Mouse (Mus musculus) CH12.LX (cell line): Measurements from ENCODE around the gene S100a10. TPM values are rescaled to one million over a fixed set of nuclear protein-coding genes. Genes with fewer than 3 reads are reported as not detected.

Experiments used
- DNase-seq: peaks from one replicate; pipeline ENCODE4 v3.0.0-alpha.2; 2013; ENCODE audit errors: extremely low read depth
- H3K27ac ChIP-seq: 2 replicates; pipeline ENCODE4 v1.5.1; 2012; ENCODE audit warnings: low read depth, mild to moderate bottlenecking, control low read depth, moderate library complexity; ENCODE audit not compliant: insufficient read depth
- H3K27me3 ChIP-seq: replicated peaks from 2 replicates; pipeline ENCODE3; 2012; ENCODE audit warnings: inconsistent platforms
- H3K36me3 ChIP-seq, 2 experiments: replicated peaks in 1 of 2; 2 replicates each; pipeline versions ENCODE3 to v1.6.1; 2012; ENCODE audit warnings: inconsistent platforms in 1 of 2, low read length in 1 of 2, mild to moderate bottlenecking in 1 of 2, mixed read lengths in 1 of 2, moderate library complexity in 1 of 2; ENCODE audit not compliant: control insufficient read depth in 1 of 2, insufficient read depth in 1 of 2
- H3K4me1 ChIP-seq, 2 experiments: 2 replicates each; pipeline ENCODE4 v1.6.1; 2012; ENCODE audit warnings: inconsistent platforms in 1 of 2, moderate library complexity in 1 of 2; ENCODE audit not compliant: insufficient read depth in 2 of 2, control insufficient read depth in 1 of 2
- H3K4me2 ChIP-seq: 2 replicates; pipeline ENCODE4 v1.6.1; 2012; ENCODE audit warnings: low read depth, mild to moderate bottlenecking, control low read depth; ENCODE audit not compliant: poor library complexity, insufficient read depth, severe bottlenecking
- H3K4me3 ChIP-seq, 3 experiments: fragments of 150-350 bp in 1 of 3; sonication (generic) in 1 of 3; replicated peaks in 1 of 3; 2 replicates each; pipeline versions ENCODE3 to v1.5.1; 2011 to 2012; ENCODE audit warnings: low read depth in 2 of 3, low read length in 2 of 3, mild to moderate bottlenecking in 2 of 3, moderate library complexity in 2 of 3, control low read depth in 1 of 3, improper control_type of control experiment in 1 of 3, inconsistent platforms in 1 of 3, mixed read lengths in 1 of 3; ENCODE audit not compliant: poor library complexity in 1 of 3
- H3K79me2 ChIP-seq: replicated peaks from 2 replicates; pipeline ENCODE4 v1.6.1; 2012; ENCODE audit warnings: mild to moderate bottlenecking, moderate library complexity; ENCODE audit not compliant: control insufficient read depth, poor library complexity, insufficient read depth, severe bottlenecking; ENCODE audit errors: extremely low read depth
- H3K9ac ChIP-seq: 2 replicates; pipeline ENCODE4 v1.6.1; 2012; ENCODE audit warnings: low read depth, mild to moderate bottlenecking, control low read depth, moderate library complexity; ENCODE audit not compliant: insufficient read depth
- H3K9me3 ChIP-seq: replicated peaks from 2 replicates; pipeline ENCODE3; 2012; ENCODE audit warnings: low read length, inconsistent platforms, mixed read lengths
- BHLHE40 ChIP-seq: IDR thresholded peaks from 2 replicates; pipeline ENCODE4 v1.6.1; 2011; ENCODE audit warnings: mild to moderate bottlenecking, low read depth, low read length, improper control_type of control experiment
- CHD1 ChIP-seq: IDR thresholded peaks from 2 replicates; pipeline ENCODE4 v1.6.1; 2012; ENCODE audit warnings: low read depth, low read length, improper control_type of control experiment, inconsistent platforms
- CHD2 ChIP-seq: IDR thresholded peaks from 2 replicates; pipeline ENCODE4 v1.6.1; 2011; ENCODE audit warnings: low read length, improper control_type of control experiment
- CTCF ChIP-seq, 2 experiments: IDR thresholded peaks in 1 of 2; conservative IDR thresholded peaks in 1 of 2; 2 replicates each; pipeline ENCODE4 v1.5.1; 2011 to 2012; ENCODE audit warnings: low read depth in 2 of 2, low read length in 2 of 2, improper control_type of control experiment in 1 of 2, inconsistent platforms in 1 of 2, mild to moderate bottlenecking in 1 of 2, moderate library complexity in 1 of 2
- E2F4 ChIP-seq: IDR thresholded peaks from 2 replicates; pipeline ENCODE4 v1.6.1; 2011; ENCODE audit warnings: low read depth, low read length, improper control_type of control experiment; ENCODE audit not compliant: insufficient replicate concordance
- ELF1 ChIP-seq: IDR thresholded peaks from 2 replicates; pipeline ENCODE4 v1.6.1; 2014; ENCODE audit warnings: low read depth, mild to moderate bottlenecking, inconsistent platforms, low read length, improper control_type of control experiment
- EP300 ChIP-seq: IDR thresholded peaks from 2 replicates; pipeline ENCODE4 v1.6.1; 2011; ENCODE audit warnings: low read length, improper control_type of control experiment
- ETS1 ChIP-seq: conservative IDR thresholded peaks from 2 replicates; pipeline ENCODE4 v1.6.1; 2012; ENCODE audit warnings: low read depth, mild to moderate bottlenecking, inconsistent platforms, low read length, improper control_type of control experiment, moderate library complexity
- GABPA ChIP-seq: IDR thresholded peaks from 2 replicates; pipeline ENCODE4 v1.6.1; 2012; ENCODE audit warnings: low read depth, low read length, improper control_type of control experiment, inconsistent platforms; ENCODE audit not compliant: insufficient replicate concordance
- HCFC1 ChIP-seq: IDR thresholded peaks from 2 replicates; pipeline ENCODE4 v1.6.1; 2012; ENCODE audit warnings: low read depth, mild to moderate bottlenecking, inconsistent platforms, low read length, improper control_type of control experiment
- IRF4 ChIP-seq: IDR thresholded peaks from 2 replicates; pipeline ENCODE4 v1.6.1; 2014; ENCODE audit warnings: low read depth, mild to moderate bottlenecking, inconsistent platforms, low read length, improper control_type of control experiment
- JUN ChIP-seq: IDR thresholded peaks from 2 replicates; pipeline ENCODE4 v1.6.1; 2011; ENCODE audit warnings: low read depth, mild to moderate bottlenecking, low read length, improper control_type of control experiment, moderate library complexity; ENCODE audit not compliant: insufficient read depth
- JUND ChIP-seq: conservative IDR thresholded peaks from 2 replicates; pipeline ENCODE4 v1.6.1; 2011; ENCODE audit warnings: low read depth, low read length, improper control_type of control experiment
- KAT2A ChIP-seq: IDR thresholded peaks from 2 replicates; pipeline ENCODE4 v1.6.1; 2012; ENCODE audit warnings: low read length, improper control_type of control experiment, inconsistent platforms; ENCODE audit not compliant: insufficient replicate concordance
- MAFK ChIP-seq: IDR thresholded peaks from 2 replicates; pipeline ENCODE4 v1.6.1; 2011; ENCODE audit warnings: low read length, improper control_type of control experiment; ENCODE audit not compliant: insufficient replicate concordance
- MAX ChIP-seq: IDR thresholded peaks from 2 replicates; pipeline ENCODE4 v1.6.1; 2011; ENCODE audit warnings: low read length, improper control_type of control experiment
- MAZ ChIP-seq: IDR thresholded peaks from 2 replicates; pipeline ENCODE4 v1.6.1; 2012; ENCODE audit warnings: low read depth, mild to moderate bottlenecking, inconsistent platforms, low read length, improper control_type of control experiment, moderate library complexity
- MEF2A ChIP-seq: IDR thresholded peaks from 2 replicates; pipeline ENCODE4 v1.6.1; 2014; ENCODE audit warnings: low read depth, mild to moderate bottlenecking, inconsistent platforms, low read length, improper control_type of control experiment, borderline replicate concordance
- MXI1 ChIP-seq: IDR thresholded peaks from 2 replicates; pipeline ENCODE4 v1.6.1; 2011; ENCODE audit warnings: mild to moderate bottlenecking, low read depth, low read length, improper control_type of control experiment
- MYC ChIP-seq: IDR thresholded peaks from 2 replicates; pipeline ENCODE4 v1.6.1; 2011; ENCODE audit warnings: low read depth, mild to moderate bottlenecking, improper control_type of control experiment, low read length
- NELFE ChIP-seq: IDR thresholded peaks from 2 replicates; pipeline ENCODE4 v1.6.1; 2011; ENCODE audit warnings: low read depth, low read length, improper control_type of control experiment
- NRF1 ChIP-seq: IDR thresholded peaks from 2 replicates; pipeline ENCODE4 v1.6.1; 2014; ENCODE audit warnings: low read depth, mild to moderate bottlenecking, inconsistent platforms, low read length, improper control_type of control experiment, moderate library complexity
- PAX5 ChIP-seq: IDR thresholded peaks from 2 replicates; pipeline ENCODE4 v1.6.1; 2012; ENCODE audit warnings: low read length, inconsistent platforms, mixed read lengths
- POLR2A ChIP-seq: IDR thresholded peaks from 2 replicates; pipeline ENCODE4 v1.6.1; 2011; ENCODE audit warnings: low read depth, mild to moderate bottlenecking, improper control_type of control experiment, low read length
- POLR2AphosphoS2 ChIP-seq: IDR thresholded peaks from 2 replicates; pipeline ENCODE4 v1.6.1; 2011; ENCODE audit warnings: low read depth, low read length, improper control_type of control experiment
- RAD21 ChIP-seq: IDR thresholded peaks from 2 replicates; pipeline ENCODE4 v1.6.1; 2011; ENCODE audit warnings: low read depth, mild to moderate bottlenecking, low read length, improper control_type of control experiment, moderate library complexity
- RCOR1 ChIP-seq: conservative IDR thresholded peaks from 2 replicates; pipeline ENCODE4 v1.6.1; 2012; ENCODE audit warnings: low read depth, mild to moderate bottlenecking, inconsistent platforms, low read length, improper control_type of control experiment
- SIN3A ChIP-seq: IDR thresholded peaks from 2 replicates; pipeline ENCODE4 v1.6.1; 2012; ENCODE audit warnings: low read length, improper control_type of control experiment, inconsistent platforms
- SMC3 ChIP-seq: IDR thresholded peaks from 2 replicates; pipeline ENCODE4 v1.6.1; 2011; ENCODE audit warnings: low read depth, low read length, improper control_type of control experiment
- TBP ChIP-seq: conservative IDR thresholded peaks from 2 replicates; pipeline ENCODE4 v1.6.1; 2011; ENCODE audit warnings: low read depth, low read length, improper control_type of control experiment
- TCF12 ChIP-seq: IDR thresholded peaks from 2 replicates; pipeline ENCODE4 v1.6.1; 2014; ENCODE audit warnings: low read depth, mild to moderate bottlenecking, inconsistent platforms, low read length, improper control_type of control experiment
- UBTF ChIP-seq: IDR thresholded peaks from 2 replicates; pipeline ENCODE4 v1.6.1; 2012; ENCODE audit warnings: low read depth, mild to moderate bottlenecking, inconsistent platforms, low read length, improper control_type of control experiment, moderate library complexity
- USF1 ChIP-seq: IDR thresholded peaks from 2 replicates; pipeline ENCODE4 v1.6.1; 2014; ENCODE audit warnings: low read depth, mild to moderate bottlenecking, inconsistent platforms, low read length, improper control_type of control experiment
- USF2 ChIP-seq: conservative IDR thresholded peaks from 2 replicates; pipeline ENCODE4 v1.6.1; 2011; ENCODE audit warnings: low read depth, low read length, improper control_type of control experiment
- ZC3H11A ChIP-seq: IDR thresholded peaks from 2 replicates; pipeline ENCODE4 v1.6.1; 2012; ENCODE audit warnings: low read depth, mild to moderate bottlenecking, inconsistent platforms, low read length, improper control_type of control experiment
- ZKSCAN1 ChIP-seq: IDR thresholded peaks from 2 replicates; pipeline ENCODE4 v1.6.1; 2012; ENCODE audit warnings: low read depth, inconsistent platforms, low read length, improper control_type of control experiment, borderline replicate concordance
- ZMIZ1 ChIP-seq: IDR thresholded peaks from 2 replicates; pipeline ENCODE4 v1.6.1; 2012; ENCODE audit warnings: low read depth, mild to moderate bottlenecking, inconsistent platforms, low read length, improper control_type of control experiment
- ZNF384 ChIP-seq: IDR thresholded peaks from 2 replicates; pipeline ENCODE4 v1.6.1; 2012; ENCODE audit warnings: low read depth, low read length, improper control_type of control experiment, inconsistent platforms
- dilution Hi-C: fragments of 300-500 bp; cut with MboI; formaldehyde crosslinking; loops from 2 replicates; pipeline ENCODE4 v1.14.3; 2020; ENCODE audit warnings: low sequenced_read_pairs; ENCODE audit not compliant: extremely low pct_unique_long_range_greater_than_20kb, extremely low pct_ligation_motif_present
- in situ Hi-C: fragments of 300-500 bp; cut with MboI; formaldehyde crosslinking; loops from 3 replicates; pipeline ENCODE4 v1.14.3; 2019; ENCODE audit warnings: low sequenced_read_pairs, low pct_ligation_motif_present, low pct_unique_long_range_greater_than_20kb, mixed read lengths
- polyA plus RNA-seq: library from polyadenylated mRNA; unstranded; fragments of >175 nt; gene quantifications from 2 replicates; pipeline ENCODE4 v1.2.1, GENCODE M21; 2012; ENCODE audit warnings: low read depth; ENCODE audit not compliant: insufficient read length
- total RNA-seq, 2 experiments: library from RNA; depleted of rRNA; stranded (reverse); fragments of 300-350 nt in 1 of 2; fragments of >200 nt in 1 of 2; gene quantifications; 2 replicates each; pipeline ENCODE4 v1.2.3; 2012 to 2014

The S100a10 gene
- total and polyA plus RNA-seq, 3 experiments: 213 to 429 (median 352) TPM

- no peaks in the 10 kb centered on the region for H3K36me3 ChIP-seq
- no peak overlapping the region for H3K4me3 ChIP-seq
- H3K27me3 ChIP-seq: no peaks in the 10 kb centered on the region
- H3K9ac ChIP-seq: no peak overlapping the region
- peak overlapping the region; percentile 14; the same call in 1 of the 2 replicates for H3K27ac ChIP-seq
- H3K9me3 ChIP-seq: peaks cover 2% of the 10 kb centered on the region
- peak; percentile 55 for TF ChIP-seq MXI1
- TF ChIP-seq JUN: peak; percentile 42
- TF ChIP-seq ZC3H11A: peak; percentile 85
- TF ChIP-seq MAX: no peak; the same call in 1 of the 2 replicates
- TF ChIP-seq CHD1: no peak
- peak; percentile 38; the same call in 1 of the 2 replicates for TF ChIP-seq HCFC1
- no peak for TF ChIP-seq POLR2A
- no peak for TF ChIP-seq GABPA
- no peak for TF ChIP-seq KAT2A
- TF ChIP-seq SIN3A: peak; percentile 73
- TF ChIP-seq ZKSCAN1: no peak
- TF ChIP-seq USF1: no peak
- no peak for TF ChIP-seq USF2
- peak; percentile 54; the same call in 1 of the 2 replicates for TF ChIP-seq EP300
- TF ChIP-seq BHLHE40: no peak; the same call in 1 of the 2 replicates
- peak; percentile 12; the same call in 1 of the 2 replicates for TF ChIP-seq ZNF384
- peak; percentile 54; the same call in 1 of the 2 replicates for TF ChIP-seq NELFE
- no peak for TF ChIP-seq TBP
- no peak for TF ChIP-seq JUND
- 0 out of 2 replicates have a peak, but pooled peaks have one; percentile 67 for TF ChIP-seq MEF2A
- TF ChIP-seq IRF4: peak; percentile 66; the same call in 1 of the 2 replicates
- TF ChIP-seq NRF1: no peak
- peak; percentile 96 for TF ChIP-seq SMC3
- peak; percentile 62; the same call in 1 of the 2 replicates for TF ChIP-seq E2F4
- TF ChIP-seq ELF1: peak; percentile 42
- TF ChIP-seq ZMIZ1: no peak
- TF ChIP-seq RAD21: peak; percentile 96
- peak; percentile 34; the same call in 1 of the 2 replicates for TF ChIP-seq CHD2
- no peak for TF ChIP-seq PAX5
- peak; percentile 92 for TF ChIP-seq MAZ
- peak; percentile 69; the same call in 1 of the 2 replicates for TF ChIP-seq MAFK
- TF ChIP-seq RCOR1: peak; percentile 46; the same call in 1 of the 2 replicates
- TF ChIP-seq TCF12: peak; percentile 62; the same call in 1 of the 2 replicates
- TF ChIP-seq CTCF (conservative IDR thresholded peaks at IDR 0.05 in 1 of 2, IDR thresholded peaks at IDR 0.05 in 1 of 2; ENCODE audit: low read depth in 2 of 2, low read length in 2 of 2): peak; percentile 63 to 95
- no peak for TF ChIP-seq UBTF
- no peak for TF ChIP-seq POLR2AphosphoS2
- TF ChIP-seq MYC: 0 out of 2 replicates have a peak, but pooled peaks have one; percentile 62
- no peak for TF ChIP-seq ETS1
- dilution Hi-C loops (no loop called here), in situ Hi-C loops (no loop called here)
- H3K4me1 ChIP-seq: peaks cover 23 to 73% of the 10 kb centered on the region in 2 experiments
- no peak overlapping the region for H3K4me2 ChIP-seq
- peak; percentile 84 for DNase-seq
- H3K79me2 ChIP-seq: no peaks in the 10 kb centered on the region
These were observed 38.6 kb downstream of the S100a10 start for GRCm38 (mm10) chr3:93593512-93593911.
